In genomic region chr13:59770847-59771246, GRCm38 (mm10) we compare ENCODE assay signal across 9 mouse cellular contexts. TPM values are rescaled to one million over a fixed set of nuclear protein-coding genes. Genes with fewer than 3 reads are reported as not detected.
DNase-seq lines count a peak whose midpoint lies in the region; ATAC-seq and TF ChIP-seq lines count a peak whose summit lies in the region.
"Had no signal": no experiment of that assay in that cellular context is flagged by ENCODE, and none has a peak within 500 bp of the region (broad histone marks: within the 10 kb centered on the region; RNA-seq: fewer than 3 reads in every experiment).

No protein-coding gene starts in this region.

- H3K36me3 ChIP-seq in testis, adult 2 months (ENCODE audit: control insufficient read depth, insufficient read depth, low read length): no peaks in the 10 kb centered on the region; the same call in none of the 2 replicates
- peaks cover 50% of the 10 kb centered on the region for H3K36me3 ChIP-seq in hindbrain, embryonic 10.5 days
- H3K36me3 ChIP-seq in lung, embryonic 16.5 days (ENCODE audit: control insufficient read depth, insufficient read depth, low read length): peaks cover 5% of the 10 kb centered on the region; the same call in 1 of the 2 replicates

- no peaks in the 10 kb centered on the region for H3K9me3 ChIP-seq in hindbrain, embryonic 10.5 days
- H3K9me3 ChIP-seq in lung, embryonic 16.5 days (ENCODE audit: control insufficient read depth, low read length): no peaks in the 10 kb centered on the region

- DNase-seq in adrenal gland, adult 2 months: peak; percentile 20
- DNase-seq in adrenal gland, adult (ENCODE audit: inconsistent age in 2 of 2, low spot score in 1 of 2): no peak
- no peak for DNase-seq in testis, postnatal 10 days (ENCODE audit: low spot score)
- DNase-seq in hindbrain, embryonic 10.5 days (ENCODE audit: low spot score): no peak
- no peak for DNase-seq in retina, embryonic 14.5 days (ENCODE audit: low spot score)
- DNase-seq in left cerebral cortex, postnatal 36 days (ENCODE audit: low spot score in 2 of 2): no peak

- WGBS in hindbrain, embryonic 10.5 days: 77% methylated on average over 9 of the region's 9 CpGs
- WGBS in lung, embryonic 16.5 days: 27% methylated on average over 9 of the region's 9 CpGs

- no peak for ATAC-seq in lung, embryonic 16.5 days (ENCODE audit: low read depth)

- H3K4me2 ChIP-seq in lung, embryonic 16.5 days (ENCODE audit: low read depth, low read length): peak overlapping the region; percentile 82

- H3K27ac ChIP-seq in testis, adult 2 months (ENCODE audit: control insufficient read depth, insufficient read depth, low read depth, low read length): peak overlapping the region; percentile 23; the same call in 1 of the 2 replicates
- peak overlapping the region; percentile 97 for H3K27ac ChIP-seq in hindbrain, embryonic 10.5 days
- peak overlapping the region; percentile 99 for H3K27ac ChIP-seq in lung, embryonic 16.5 days (ENCODE audit: low read length)

- TF ChIP-seq POLR2A in testis, adult 2 months (IDR thresholded peaks at IDR 0.05; ENCODE audit: control insufficient read depth, low read depth, low read length): no peak

- no peaks in the 10 kb centered on the region for H3K27me3 ChIP-seq in testis, adult 2 months (ENCODE audit: control insufficient read depth, insufficient read depth, low read length)
- H3K27me3 ChIP-seq in hindbrain, embryonic 10.5 days (ENCODE audit: insufficient read depth, poor library complexity, severe bottlenecking): no peaks in the 10 kb centered on the region
- no peaks in the 10 kb centered on the region for H3K27me3 ChIP-seq in lung, embryonic 16.5 days (ENCODE audit: control insufficient read depth, insufficient read depth, low read depth, low read length)

- peak overlapping the region; percentile 12; the same call in 1 of the 2 replicates for H3K9ac ChIP-seq in lung, embryonic 16.5 days (ENCODE audit: low read length)

- intact Hi-C loops in left cerebral cortex, postnatal 36 days (cut with DNase I): no loop called here

- H3K4me1 ChIP-seq in testis, adult 2 months (ENCODE audit: control insufficient read depth, insufficient read depth, low read length): peaks cover 11% of the 10 kb centered on the region
- H3K4me1 ChIP-seq in hindbrain, embryonic 10.5 days (replicated peaks): peaks cover 48% of the 10 kb centered on the region
- peaks cover 38% of the 10 kb centered on the region for H3K4me1 ChIP-seq in lung, embryonic 16.5 days (replicated peaks; ENCODE audit: control insufficient read depth, insufficient read depth, low read length)

- H3K4me3 ChIP-seq in testis, adult 2 months (ENCODE audit: control insufficient read depth, low read depth, low read length): peak overlapping the region; percentile 73
- peak overlapping the region; percentile 84 for H3K4me3 ChIP-seq in hindbrain, embryonic 10.5 days
- H3K4me3 ChIP-seq in lung, embryonic 16.5 days (ENCODE audit: low read length): peak overlapping the region; percentile 88; the same call in 1 of the 2 replicates

- no peak for TF ChIP-seq CTCF in testis, adult 2 months (IDR thresholded peaks at IDR 0.05; ENCODE audit: control insufficient read depth, insufficient read depth, insufficient replicate concordance, low read depth, low read length)

RNA-seq across cellular contexts. Expression of gene Isca1, which starts 1.2 kb away (rescaled TPM):
- 100 to 1,000 TPM; 104 to 107 TPM for total RNA-seq in adrenal gland, adult 2 months (2021)
- 59.3 and 60.1 TPM in 2 replicates for polyA plus RNA-seq in adrenal gland, adult 2 months (2012; rRNA removed)
- 149 and 158 TPM in 2 replicates for polyA plus RNA-seq in testis, adult 2 months (2012; rRNA removed)
- polyA plus RNA-seq in hindbrain, embryonic 10.5 days (2016; fragmentation: Nextera tagmentation; extraction: Ambion mirVana): 101 and 116 TPM in 2 replicates
- 168 and 183 TPM in 2 replicates for polyA plus RNA-seq in lung, embryonic 16.5 days (2015; fragmentation: Nextera tagmentation; extraction: Ambion mirVana)
- 100 to 1,000 TPM; 146 to 158 TPM for total RNA-seq in left cerebral cortex, postnatal 36 days (2021)

RNA-seq across cellular contexts. Expression of gene Gm49354, which starts 11.2 kb away (rescaled TPM):
- not detected for total RNA-seq in adrenal gland, adult 2 months (2021)
- polyA plus RNA-seq in adrenal gland, adult 2 months (2012; rRNA removed): not detected in 2 replicates
- not detected in 2 replicates for polyA plus RNA-seq in testis, adult 2 months (2012; rRNA removed)
- polyA plus RNA-seq in hindbrain, embryonic 10.5 days (2016; fragmentation: Nextera tagmentation; extraction: Ambion mirVana): not detected in 2 replicates
- polyA plus RNA-seq in lung, embryonic 16.5 days (2015; fragmentation: Nextera tagmentation; extraction: Ambion mirVana): not detected in 2 replicates
- total RNA-seq in left cerebral cortex, postnatal 36 days (2021): not detected
- total RNA-seq: heart, postnatal 10 days had no signal

RNA-seq across cellular contexts. Expression of gene 1700014D04Rik, which starts 24.3 kb away (rescaled TPM):
- not detected for total RNA-seq in adrenal gland, adult 2 months (2021)
- polyA plus RNA-seq in adrenal gland, adult 2 months (2012; rRNA removed): 0.03 TPM in 1 of 2 replicates, not detected in the other
- polyA plus RNA-seq in testis, adult 2 months (2012; rRNA removed): 45.6 and 46.7 TPM in 2 replicates
- 0.18 TPM in 1 of 2 replicates, not detected in the other for polyA plus RNA-seq in hindbrain, embryonic 10.5 days (2016; fragmentation: Nextera tagmentation; extraction: Ambion mirVana)
- 0.24 and 0.29 TPM in 2 replicates for polyA plus RNA-seq in lung, embryonic 16.5 days (2015; fragmentation: Nextera tagmentation; extraction: Ambion mirVana)
- total RNA-seq in left cerebral cortex, postnatal 36 days (2021): 1 to 10 TPM in 1 of 2 experiments, under 1 TPM in 1; 0.86 to 1.3 TPM

RNA-seq across cellular contexts. Expression of gene Spata31d1d, which starts 39.3 kb away (rescaled TPM):
- total RNA-seq in adrenal gland, adult 2 months (2021): not detected
- polyA plus RNA-seq in adrenal gland, adult 2 months (2012; rRNA removed): not detected in 2 replicates
- 74.8 and 83.7 TPM in 2 replicates for polyA plus RNA-seq in testis, adult 2 months (2012; rRNA removed)
- not detected in 2 replicates for polyA plus RNA-seq in hindbrain, embryonic 10.5 days (2016; fragmentation: Nextera tagmentation; extraction: Ambion mirVana)
- not detected in 2 replicates for polyA plus RNA-seq in lung, embryonic 16.5 days (2015; fragmentation: Nextera tagmentation; extraction: Ambion mirVana)
- total RNA-seq in left cerebral cortex, postnatal 36 days (2021): not detected
- total RNA-seq: heart, postnatal 10 days had no signal

RNA-seq across cellular contexts. Expression of gene Tut7, which starts 52.1 kb away (rescaled TPM):
- total RNA-seq in adrenal gland, adult 2 months (2021): 10 to 100 TPM; 60.9 to 79.3 TPM
- 14.8 and 16.4 TPM in 2 replicates for polyA plus RNA-seq in adrenal gland, adult 2 months (2012; rRNA removed)
- polyA plus RNA-seq in testis, adult 2 months (2012; rRNA removed): 9.5 and 10.1 TPM in 2 replicates
- 35.4 and 40.2 TPM in 2 replicates for polyA plus RNA-seq in hindbrain, embryonic 10.5 days (2016; fragmentation: Nextera tagmentation; extraction: Ambion mirVana)
- polyA plus RNA-seq in lung, embryonic 16.5 days (2015; fragmentation: Nextera tagmentation; extraction: Ambion mirVana): 46.8 and 50.7 TPM in 2 replicates
- 10 to 100 TPM; 56.0 to 66.8 TPM for total RNA-seq in left cerebral cortex, postnatal 36 days (2021)

Comparison
In these comparisons a context has a peak if more than half of its experiments do, and no peak if none do; other contexts are left out.
1. H3K27ac ChIP-seq: peak in every context shown above with its lines; median percentile 99 in lung, embryonic 16.5 days; 97 in hindbrain, embryonic 10.5 days; 23 in testis, adult 2 months.
2. RNA of gene 1700014D04Rik, which starts 24.3 kb away (polyA plus RNA-seq): 45.6 to 46.7 TPM in testis, adult 2 months; 0.24 to 0.29 TPM in lung, embryonic 16.5 days, 0.18 TPM in hindbrain, embryonic 10.5 days and 0.03 TPM in adrenal gland, adult 2 months; every median in the first group is over 10 times any median in the second.
3. Peak in every context shown above with its lines, with median percentiles within 50 percentile points of each other: H3K4me3 ChIP-seq.